Comparison of ENCODE assay signal across 20 mouse cellular contexts in the genomic region with DNA sequence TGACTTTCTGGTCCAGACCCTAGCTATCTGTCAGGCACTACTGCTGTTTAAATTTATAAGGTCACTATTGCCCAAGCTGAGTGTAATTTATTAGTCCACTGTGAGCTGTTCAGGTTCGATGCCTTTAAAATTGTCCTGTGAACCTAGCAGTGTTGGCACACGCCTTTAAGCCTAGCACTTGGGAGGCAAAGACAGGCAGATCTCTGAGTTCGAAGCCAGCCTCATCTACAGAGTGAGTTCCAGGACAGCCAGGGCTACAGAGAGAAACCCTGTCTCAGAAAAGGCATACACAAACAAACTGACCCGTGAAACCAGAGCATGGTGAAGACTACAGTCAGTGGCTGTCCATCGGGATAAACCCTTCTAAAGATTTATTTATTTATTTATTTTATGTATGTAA.
"Had no signal": no experiment of that assay in that cellular context is flagged by ENCODE, and none has a peak within 500 bp of the region (broad histone marks: within the 10 kb centered on the region; RNA-seq: fewer than 3 reads in every experiment).

No protein-coding gene starts in this region.

- H3K4me1 ChIP-seq: liver, embryonic 15.5 days; lung, embryonic 15.5 days; midbrain, embryonic 12.5 days; neural tube, embryonic 13.5 days; neural tube, embryonic 15.5 days had no signal

- H3K4me3 ChIP-seq: liver, embryonic 15.5 days; lung, embryonic 15.5 days; midbrain, embryonic 10.5 days; midbrain, embryonic 12.5 days; myocyte; neural tube, embryonic 13.5 days; neural tube, embryonic 15.5 days had no signal

- H3K9me3 ChIP-seq: liver, embryonic 15.5 days; lung, embryonic 15.5 days; midbrain, embryonic 10.5 days; midbrain, embryonic 12.5 days; neural tube, embryonic 13.5 days; neural tube, embryonic 15.5 days had no signal

- H3K27ac ChIP-seq: liver, embryonic 15.5 days; lung, embryonic 15.5 days; midbrain, embryonic 10.5 days; midbrain, embryonic 12.5 days; neural tube, embryonic 13.5 days; neural tube, embryonic 15.5 days had no signal

- DNase-seq: liver, postnatal 0 days; lung, adult 2 months; lung, postnatal 14 days; lung, postnatal 36 days; midbrain, embryonic 14.5 days; retina, postnatal 1 day; right cerebral cortex, adult 18-20 months; right cerebral cortex, postnatal 25 days; right cerebral cortex, postnatal 4 days; spleen, adult 18-20 months; thymus, adult 18-20 months; thymus, postnatal 14 days; thymus, postnatal 36 days had no signal

- H3K36me3 ChIP-seq: liver, embryonic 15.5 days; lung, embryonic 15.5 days; midbrain, embryonic 10.5 days; midbrain, embryonic 12.5 days; neural tube, embryonic 13.5 days; neural tube, embryonic 15.5 days had no signal

- H3K9ac ChIP-seq: liver, embryonic 15.5 days; liver, postnatal 0 days; lung, embryonic 15.5 days; midbrain, embryonic 12.5 days; neural tube, embryonic 13.5 days; neural tube, embryonic 15.5 days had no signal
